ENCODE assay signal across 9 mouse cellular contexts in genomic region chr5:105527477-105528331, GRCm38 (mm10). TPM values are rescaled to one million over a fixed set of nuclear protein-coding genes. Genes with fewer than 3 reads are reported as not detected.
DNase-seq lines count a peak whose midpoint lies in the region; ATAC-seq lines count a peak whose summit lies in the region.
"Had no signal": no experiment of that assay in that cellular context is flagged by ENCODE, and none has a peak within 500 bp of the region (broad histone marks: within the 10 kb centered on the region; RNA-seq: fewer than 3 reads in every experiment).

No protein-coding gene starts in this region.

- no peaks in the 10 kb centered on the region for H3K27me3 ChIP-seq in heart, embryonic 14.5 days (ENCODE audit: control insufficient read depth, insufficient read depth, low read length)
- no peaks in the 10 kb centered on the region for H3K27me3 ChIP-seq in liver, embryonic 15.5 days
- H3K27me3 ChIP-seq in hindbrain, embryonic 16.5 days (replicated peaks; ENCODE audit: control insufficient read depth, insufficient read depth, low read length): no peaks in the 10 kb centered on the region

- no peaks in the 10 kb centered on the region for H3K9me3 ChIP-seq in heart, embryonic 14.5 days (ENCODE audit: control insufficient read depth, low read length)
- no peaks in the 10 kb centered on the region for H3K9me3 ChIP-seq in liver, embryonic 15.5 days (replicated peaks)
- H3K9me3 ChIP-seq in hindbrain, embryonic 16.5 days (ENCODE audit: control insufficient read depth, low read length): no peaks in the 10 kb centered on the region

- DNase-seq in frontal cortex, postnatal 36 days (ENCODE audit: low spot score in 2 of 2): no peak
- DNase-seq in adrenal gland, postnatal 25 days: peak; percentile 40
- DNase-seq in neural tube, embryonic 10.5 days (ENCODE audit: extremely low spot score, low spot score): no peak
- no peak for DNase-seq in left cerebral cortex, adult 11 months (ENCODE audit: low spot score)
- DNase-seq: thymus, postnatal 36 days had no signal

- peak overlapping the region; percentile 63 for H3K4me2 ChIP-seq in heart, embryonic 14.5 days (ENCODE audit: low read length)
- peak overlapping the region; percentile 45 for H3K4me2 ChIP-seq in liver, embryonic 15.5 days
- no peak overlapping the region for H3K4me2 ChIP-seq in hindbrain, embryonic 16.5 days (ENCODE audit: low read length)

- H3K4me1 ChIP-seq in heart, embryonic 14.5 days (ENCODE audit: control insufficient read depth in 2 of 2, insufficient read depth in 2 of 2, low read length in 2 of 2): peaks cover 22 to 79% of the 10 kb centered on the region in 2 experiments
- peaks cover 65% of the 10 kb centered on the region for H3K4me1 ChIP-seq in liver, embryonic 15.5 days (replicated peaks)
- peaks cover 3% of the 10 kb centered on the region; the same call in 1 of the 2 replicates for H3K4me1 ChIP-seq in hindbrain, embryonic 16.5 days (ENCODE audit: control insufficient read depth, insufficient read depth, low read depth, low read length)

- peaks cover 26% of the 10 kb centered on the region for H3K36me3 ChIP-seq in heart, embryonic 14.5 days (ENCODE audit: control insufficient read depth, insufficient read depth, low read length)
- peaks cover 19% of the 10 kb centered on the region for H3K36me3 ChIP-seq in liver, embryonic 15.5 days (replicated peaks)
- peaks cover 3% of the 10 kb centered on the region; the same call in 1 of the 2 replicates for H3K36me3 ChIP-seq in hindbrain, embryonic 16.5 days (ENCODE audit: control insufficient read depth, insufficient read depth, low read length)

- H3K4me3 ChIP-seq in heart, embryonic 14.5 days (ENCODE audit: control insufficient read depth in 1 of 2, insufficient read depth in 1 of 2, low read depth in 1 of 2, low read length in 2 of 2): peak overlapping the region; percentile 19 to 25; a peak in 3 of 4 replicates
- 0 out of 2 replicates have a peak overlapping the region, but pooled peaks have one; percentile 14 for H3K4me3 ChIP-seq in liver, embryonic 15.5 days (replicated peaks)
- no peak overlapping the region for H3K4me3 ChIP-seq in hindbrain, embryonic 16.5 days (ENCODE audit: low read length)

- ATAC-seq in frontal cortex, adult (ENCODE audit: low TSS enrichment): peak; percentile 20; the same call in 1 of the 2 replicates
- ATAC-seq in heart, embryonic 14.5 days (ENCODE audit: insufficient number of reproducible peaks, insufficient read depth, low FRiP score, low read depth): peak; percentile 85
- peak; percentile 78 for ATAC-seq in liver, embryonic 15.5 days (ENCODE audit: insufficient read depth)
- no peak for ATAC-seq in hindbrain, embryonic 16.5 days

- H3K9ac ChIP-seq in heart, embryonic 14.5 days (ENCODE audit: low read length): peak overlapping the region; percentile 49
- H3K9ac ChIP-seq in liver, embryonic 15.5 days: peak overlapping the region; percentile 26; the same call in 1 of the 2 replicates
- no peak overlapping the region for H3K9ac ChIP-seq in hindbrain, embryonic 16.5 days (ENCODE audit: low read depth, low read length)

- WGBS in heart, embryonic 14.5 days: 38% methylated on average over 23 of the region's 23 CpGs
- 41% methylated on average over 23 of the region's 23 CpGs for WGBS in liver, embryonic 15.5 days (ENCODE audit: insufficient replicate concordance)
- WGBS in hindbrain, embryonic 16.5 days: 93% methylated on average over 23 of the region's 23 CpGs

- H3K27ac ChIP-seq in heart, embryonic 14.5 days (replicated peaks in 1 of 2; ENCODE audit: control insufficient read depth in 1 of 2, insufficient read depth in 1 of 2, low read depth in 2 of 2, low read length in 2 of 2): peak overlapping the region; percentile 78 to 86
- peak overlapping the region; percentile 75 for H3K27ac ChIP-seq in liver, embryonic 15.5 days (replicated peaks)
- no peak overlapping the region for H3K27ac ChIP-seq in hindbrain, embryonic 16.5 days (ENCODE audit: low read depth, low read length)

RNA-seq across cellular contexts. Expression of gene Lrrc8c, which starts 8.5 kb away (rescaled TPM):
- total RNA-seq in adrenal gland, postnatal 25 days (2021): 16.5 and 36.8 TPM in 2 replicates
- 21.7 and 29.9 TPM in 2 replicates for polyA plus RNA-seq in heart, embryonic 14.5 days (2014; fragmentation: Nextera tagmentation; extraction: Ambion mirVana)
- 15.2 and 15.5 TPM in 2 replicates for polyA plus RNA-seq in liver, embryonic 15.5 days (2015; fragmentation: Nextera tagmentation; extraction: Ambion mirVana)
- polyA plus RNA-seq in hindbrain, embryonic 16.5 days (2015; fragmentation: Nextera tagmentation; extraction: Ambion mirVana): 14.1 and 15.1 TPM in 2 replicates
